Mouse (Mus musculus) forebrain, embryonic 10.5 days (tissue): Measurements from ENCODE around the gene Vps35. TPM values are rescaled to one million over a fixed set of nuclear protein-coding genes. Genes with fewer than 3 reads are reported as not detected.
A peak's percentile ranks its signal among the peaks of the same experiment; 100 is the strongest.

Experiments
- DNase-seq: peaks from one replicate; pipeline ENCODE4 v3.0.0-alpha.2; 2017; ENCODE audit warnings: low spot score; ENCODE audit errors: extremely low spot score
- H3K27ac ChIP-seq: fragments of 300-500 bp; sonication (generic); 2 replicates; pipeline ENCODE4 v1.5.1; 2016; ENCODE audit warnings: mild to moderate bottlenecking
- H3K27me3 ChIP-seq: fragments of 300-500 bp; sonication (generic); 2 replicates; pipeline ENCODE4 v1.6.1; 2016; ENCODE audit warnings: mild to moderate bottlenecking; ENCODE audit not compliant: poor library complexity, severe bottlenecking
- H3K36me3 ChIP-seq: fragments of 300-500 bp; sonication (generic); replicated peaks from 2 replicates; pipeline ENCODE4 v1.6.1; 2016; ENCODE audit warnings: mild to moderate bottlenecking, moderate library complexity
- H3K4me1 ChIP-seq: fragments of 300-500 bp; sonication (generic); 2 replicates; pipeline ENCODE4 v1.6.1; 2016
- H3K4me3 ChIP-seq: fragments of 300-500 bp; sonication (generic); 2 replicates; pipeline ENCODE4 v1.5.1; 2016; ENCODE audit warnings: mild to moderate bottlenecking, moderate library complexity
- H3K9me3 ChIP-seq: fragments of 300-500 bp; sonication (generic); 2 replicates; pipeline ENCODE4 v1.6.1; 2016; ENCODE audit warnings: mild to moderate bottlenecking, moderate library complexity
- whole genome bisulfite sequencing: fragments of 180-500 bp; shearing (Covaris S2); methylation state at CpG from one replicate; pipeline ENCODE4 v1.1.7; 2016; 5-methylcytosine and 5-hydroxymethylcytosine counted together
- polyA plus RNA-seq: library from polyadenylated mRNA; unstranded; fragments of >200 nt; fragmentation: Nextera tagmentation; extraction: Ambion mirVana; gene quantifications from 2 replicates; pipeline ENCODE4 v1.2.1, GENCODE M21; 2016

Vps35 gene
- 148 and 149 TPM in 2 replicates for polyA plus RNA-seq

DNA sequence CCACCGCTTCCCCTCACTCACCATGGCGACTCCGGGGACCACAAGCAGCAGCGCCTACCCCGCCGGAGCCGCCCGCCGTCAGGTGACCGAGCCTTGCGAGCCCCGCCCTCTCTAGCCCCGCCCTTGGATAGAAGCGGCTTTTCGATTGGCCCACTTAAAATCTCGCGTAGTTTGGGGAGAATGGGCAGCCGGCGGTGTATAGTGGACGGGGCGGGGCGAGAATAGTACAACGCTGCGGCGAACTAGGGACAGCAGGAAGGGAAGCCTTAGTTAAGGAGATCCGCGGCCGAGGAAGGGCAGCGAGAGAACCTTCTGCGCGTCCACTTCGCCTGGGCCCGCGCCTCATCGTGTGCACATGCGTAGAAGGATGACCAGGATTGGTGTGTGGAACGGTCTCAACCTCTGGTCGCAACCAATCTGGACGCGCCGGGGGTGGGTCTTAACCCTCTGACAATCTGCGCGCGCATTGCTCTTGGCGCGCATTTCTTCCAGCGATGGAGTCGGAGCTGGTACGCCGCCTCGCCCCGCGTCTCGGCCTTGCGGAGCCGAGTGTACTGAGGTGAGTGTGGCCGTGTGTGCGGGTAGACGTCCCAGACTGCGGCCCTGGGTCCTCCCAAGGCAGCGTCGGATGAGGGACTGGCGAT, at the start of gene Vps35, which contains the start of gene Orc6:
Gene Vps35, minus strand, starts transcription at position 369 of the 644 bp plus-strand sequence.
Gene Orc6, plus strand, starts transcription at position 199 of the 644 bp plus-strand sequence.
- Histone ChIP-seq H3K4me1 (peaks cover 38% of the 10 kb centered on the region), H3K9me3 (no peaks in the 10 kb centered on the region), H3K36me3 (peaks cover 39% of the 10 kb centered on the region), H3K27me3 (no peaks in the 10 kb centered on the region), H3K4me3 (peak within 1 kb of the TSS; percentile 90), H3K27ac (peak within 1 kb of the TSS; percentile 98)
- under 1% methylated on average over 63 of the region's 63 CpGs for WGBS
- peak; percentile 97 for DNase-seq

DNA sequence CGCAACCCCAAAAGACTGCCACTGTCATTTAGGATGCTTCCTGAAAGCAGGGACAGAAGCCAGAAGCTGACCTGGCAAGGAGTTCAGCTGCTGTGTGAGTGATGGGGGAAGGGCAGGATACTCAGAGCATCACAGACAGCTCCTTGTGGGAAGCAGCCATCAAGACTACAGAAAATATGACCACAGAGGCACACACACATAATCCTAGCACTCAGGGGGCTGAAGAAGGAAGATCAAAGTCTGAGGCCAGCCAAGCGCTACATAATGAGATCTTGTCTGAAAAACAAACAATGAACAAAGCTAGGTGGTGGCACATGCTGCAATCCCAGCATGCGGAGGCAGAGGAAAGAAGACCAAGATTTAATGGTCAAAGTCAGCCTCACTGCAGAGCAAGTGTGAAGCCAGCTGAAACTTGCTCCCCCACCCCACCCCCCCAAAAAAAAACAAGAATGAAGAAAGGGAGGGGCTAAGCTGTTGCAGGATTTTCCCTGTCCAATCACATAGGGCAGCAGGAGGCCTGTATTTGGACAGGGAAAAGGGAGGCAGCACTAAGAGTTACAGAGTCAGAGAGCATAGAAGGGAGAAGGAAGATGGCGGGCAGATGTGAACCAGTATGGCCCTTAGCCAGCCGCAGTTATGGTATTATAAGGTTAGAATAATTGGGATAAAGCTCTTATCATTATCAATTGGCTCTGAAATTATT, 40.4 kb upstream of the Vps35 start:
- Histone ChIP-seq H3K27me3 (no peaks in the 10 kb centered on the region), H3K9me3 (no peaks in the 10 kb centered on the region), H3K4me3 (no peak overlapping the region), H3K27ac (peak overlapping the region; percentile 56; the same call in 1 of the 2 replicates), H3K36me3 (no peaks in the 10 kb centered on the region), H3K4me1 (peaks cover 11% of the 10 kb centered on the region)
- 79% methylated on average over 5 of the region's 5 CpGs for WGBS
- DNase-seq: no peak

DNA sequence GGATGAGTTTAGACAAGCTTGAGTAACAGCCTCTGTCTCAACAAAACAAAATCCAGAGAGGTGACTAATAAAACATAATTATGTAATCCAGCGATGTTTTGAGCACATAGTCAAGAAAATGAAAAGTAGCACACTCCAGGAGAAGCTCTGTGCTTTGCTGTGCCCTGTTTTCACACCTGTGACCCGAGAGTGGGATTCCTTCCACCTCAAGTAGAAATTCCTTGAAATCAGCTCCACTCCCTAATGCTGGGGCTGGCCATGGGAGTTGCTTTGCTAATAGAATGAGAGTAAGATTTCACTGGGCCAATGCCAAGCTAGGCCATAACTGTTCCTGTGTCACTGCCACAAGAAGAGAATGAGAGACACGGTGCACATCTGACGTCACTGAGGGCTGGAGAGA, 38.1 kb upstream of the Vps35 start:
- DNase-seq: no peak
- Histone ChIP-seq H3K36me3 (no peaks in the 10 kb centered on the region), H3K4me3 (no peak overlapping the region), H3K27ac (no peak overlapping the region), H3K4me1 (peaks cover 11% of the 10 kb centered on the region), H3K9me3 (no peaks in the 10 kb centered on the region), H3K27me3 (no peaks in the 10 kb centered on the region)
- WGBS: 85% methylated on average over 4 of the region's 4 CpGs

DNA sequence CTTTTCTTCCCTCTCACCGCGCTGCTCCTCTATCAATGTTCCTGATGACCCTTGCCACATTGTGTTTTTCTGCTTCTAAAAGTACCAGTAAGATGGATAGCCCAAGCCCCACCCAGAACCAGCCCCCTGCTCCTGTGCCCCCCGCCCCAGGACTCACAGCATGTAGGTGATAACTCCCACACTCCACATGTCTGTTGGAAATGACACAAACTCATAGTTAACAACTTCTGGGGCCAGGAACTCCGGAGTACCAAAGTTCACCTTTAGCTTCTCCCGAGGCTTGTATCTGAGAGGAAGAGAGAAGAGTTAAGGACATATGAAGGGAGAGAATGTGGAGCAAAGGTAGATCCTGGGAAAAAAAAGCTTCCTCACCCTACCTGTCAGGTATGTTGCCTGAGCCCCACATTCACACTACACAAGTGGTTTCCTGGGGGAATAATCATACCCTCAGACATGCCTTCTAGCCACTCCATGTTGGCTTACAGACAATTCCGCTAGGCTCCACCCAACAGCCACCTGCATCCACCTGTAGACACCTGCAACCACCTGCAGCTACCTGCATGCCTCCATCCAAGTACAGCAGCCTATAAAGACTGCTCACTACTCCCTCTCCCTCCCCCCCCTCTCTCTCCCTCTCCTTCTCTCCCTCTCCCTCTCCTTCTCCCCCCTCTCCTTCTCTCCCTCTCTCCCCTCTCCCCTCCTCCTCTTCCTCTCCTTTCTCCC, 36.8 kb upstream of the Vps35 start:
- Histone ChIP-seq H3K27me3 (no peaks in the 10 kb centered on the region), H3K9me3 (no peaks in the 10 kb centered on the region), H3K4me1 (peaks cover 11% of the 10 kb centered on the region), H3K36me3 (no peaks in the 10 kb centered on the region), H3K27ac (no peak overlapping the region), H3K4me3 (no peak overlapping the region)
- WGBS: 85% methylated on average over 6 of the region's 6 CpGs
- no peak for DNase-seq

DNA sequence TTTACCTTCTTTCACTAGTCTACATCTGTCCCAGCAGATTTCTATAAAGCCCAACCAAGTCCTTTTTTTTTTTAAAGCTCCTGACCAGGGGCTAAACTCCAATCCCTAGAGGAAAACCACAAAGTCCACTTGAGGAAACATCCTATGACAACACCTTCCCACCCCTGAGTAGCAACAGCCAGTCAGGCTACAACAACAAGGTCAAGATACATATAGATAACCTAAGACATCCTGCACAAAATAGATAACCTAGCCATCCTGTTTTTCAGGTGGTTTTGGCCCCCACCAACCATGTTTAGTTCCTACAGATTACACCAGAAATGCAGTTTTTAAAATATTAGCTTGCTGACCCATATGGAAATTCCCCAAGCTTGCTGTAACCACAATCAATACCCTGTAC, 35.5 kb upstream of the Vps35 start:
- DNase-seq: no peak

DNA sequence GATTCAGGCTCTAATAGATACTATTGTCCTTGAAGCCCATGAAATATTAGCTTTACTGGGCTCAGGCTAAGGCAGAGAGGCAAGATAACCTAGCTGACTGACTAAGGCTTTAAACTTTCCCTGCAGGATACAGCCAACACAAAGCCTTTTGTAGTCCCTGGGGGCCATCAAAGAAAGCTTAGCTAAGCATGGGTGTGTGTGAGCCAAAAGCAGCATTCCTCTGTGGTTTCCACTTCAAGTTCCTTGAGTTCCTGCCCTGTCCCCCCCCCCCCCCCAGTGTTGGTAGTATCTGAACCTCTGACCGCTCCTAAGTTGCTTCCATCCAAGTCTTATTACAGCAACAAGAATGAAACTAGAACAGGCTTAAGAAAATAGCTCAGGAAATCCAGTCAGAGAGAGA, 29.9 kb upstream of the Vps35 start:
- 0 out of 2 replicates have a peak, but pooled peaks cover 4% of the 10 kb centered on the region for H3K4me1 ChIP-seq
- no peak overlapping the region for H3K27ac ChIP-seq
- DNase-seq: no peak
- no peaks in the 10 kb centered on the region for H3K27me3 ChIP-seq
- 62% methylated on average over 1 of the region's 1 CpGs for WGBS
- H3K36me3 ChIP-seq: no peaks in the 10 kb centered on the region
- H3K9me3 ChIP-seq: no peaks in the 10 kb centered on the region
- no peak overlapping the region for H3K4me3 ChIP-seq

More for the DNA sequence above, 35.5 kb upstream of the Vps35 start:
- Histone ChIP-seq H3K27ac (no peak overlapping the region), H3K27me3 (no peaks in the 10 kb centered on the region), H3K4me1 (peaks cover 6% of the 10 kb centered on the region), H3K36me3 (no peaks in the 10 kb centered on the region), H3K9me3 (no peaks in the 10 kb centered on the region), H3K4me3 (no peak overlapping the region)

DNA sequence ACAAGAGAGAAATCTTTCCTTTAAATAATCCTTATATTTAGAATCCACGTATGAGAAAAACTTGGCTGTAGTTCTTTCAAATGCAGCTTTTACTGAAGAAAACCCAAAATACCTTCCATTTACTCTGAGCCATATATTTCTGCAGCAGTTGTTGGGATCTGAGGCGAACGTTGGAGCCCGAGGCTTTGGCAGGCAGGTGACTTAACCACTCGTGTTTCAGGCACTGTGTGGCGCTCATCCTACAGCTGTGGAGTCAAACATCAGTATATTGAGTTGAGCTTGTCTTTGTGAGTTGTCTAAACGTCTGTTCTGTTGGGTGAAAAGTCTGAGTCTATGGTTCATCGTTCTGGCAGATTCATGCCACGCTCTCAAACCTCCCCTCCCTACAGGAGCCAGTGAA, 27.4 kb upstream of the Vps35 start:
- Histone ChIP-seq H3K27me3 (no peaks in the 10 kb centered on the region), H3K36me3 (no peaks in the 10 kb centered on the region), H3K4me3 (no peak overlapping the region), H3K9me3 (no peaks in the 10 kb centered on the region), H3K4me1 (0 out of 2 replicates have a peak, but pooled peaks cover 4% of the 10 kb centered on the region), H3K27ac (no peak overlapping the region)
- DNase-seq: no peak
- 84% methylated on average over 9 of the region's 9 CpGs for WGBS

DNA sequence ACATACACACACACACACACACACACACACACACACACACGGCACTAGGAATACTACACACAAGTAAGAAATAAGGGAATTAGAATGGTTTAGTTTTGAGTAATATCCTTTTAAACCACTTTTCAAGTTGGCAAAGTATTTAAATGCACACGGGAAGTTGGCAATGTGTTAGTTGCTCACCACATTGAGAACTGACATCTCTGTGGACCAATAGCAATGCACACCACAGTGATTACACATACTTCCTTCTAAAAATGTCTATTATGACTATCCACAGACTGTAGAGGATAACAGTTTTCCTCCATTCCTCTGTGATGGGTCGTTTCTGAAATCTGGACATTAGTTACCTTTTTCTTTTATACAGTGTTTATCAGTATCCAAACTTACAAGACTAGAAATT, 23.5 kb upstream of the Vps35 start:
- Histone ChIP-seq H3K27me3 (no peaks in the 10 kb centered on the region), H3K4me1 (no peaks in the 10 kb centered on the region), H3K27ac (no peak overlapping the region), H3K9me3 (peaks cover 4% of the 10 kb centered on the region; the same call in 1 of the 2 replicates), H3K4me3 (no peak overlapping the region), H3K36me3 (no peaks in the 10 kb centered on the region)
- no peak for DNase-seq
- 79% methylated on average over 3 of the region's 3 CpGs for WGBS

DNA sequence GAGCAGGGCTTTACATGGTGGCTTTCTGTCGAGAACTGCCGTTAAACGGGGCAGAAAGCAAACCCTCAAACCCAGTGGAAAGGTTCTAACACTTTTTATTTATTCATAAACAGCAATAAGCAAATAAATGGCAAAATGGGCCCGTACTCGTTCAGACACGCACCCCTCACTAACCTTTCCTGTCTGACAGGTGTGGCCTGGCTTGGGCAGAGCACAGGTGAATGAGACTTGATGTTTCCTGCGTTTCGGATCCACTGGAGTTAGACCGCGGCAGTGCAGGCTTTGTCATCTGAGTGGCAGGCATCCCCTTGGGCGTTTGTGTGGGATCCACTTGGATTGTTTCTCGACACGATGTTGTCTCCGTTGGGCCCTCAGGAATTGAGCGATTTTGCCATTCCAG, 22.4 kb upstream of the Vps35 start:
- Histone ChIP-seq H3K9me3 (peaks cover 7% of the 10 kb centered on the region; the same call in 1 of the 2 replicates), H3K27ac (no peak overlapping the region), H3K4me1 (no peaks in the 10 kb centered on the region), H3K27me3 (no peaks in the 10 kb centered on the region), H3K4me3 (no peak overlapping the region), H3K36me3 (no peaks in the 10 kb centered on the region)
- 88% methylated on average over 15 of the region's 15 CpGs for WGBS
- no peak for DNase-seq

DNA sequence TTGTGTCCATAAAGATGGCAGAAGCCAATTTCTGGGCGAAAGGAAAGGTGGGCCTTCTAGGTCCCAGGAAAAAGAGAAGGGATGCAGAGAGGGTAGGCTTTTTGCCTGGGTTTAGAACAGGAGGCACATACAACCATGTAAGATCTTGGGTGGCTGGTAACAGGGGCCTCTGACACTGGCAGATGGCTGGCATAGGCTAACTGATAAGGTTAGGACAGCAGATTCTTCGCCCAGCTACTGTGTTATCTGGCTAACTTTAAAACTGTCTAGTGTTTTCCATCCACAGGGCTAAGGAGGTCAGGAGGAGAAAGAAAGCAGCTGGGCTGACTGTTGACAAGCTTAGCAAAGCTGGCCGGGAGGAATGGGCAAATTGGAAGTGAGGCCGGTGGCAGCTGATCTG, 18.9 kb upstream of the Vps35 start:
- H3K36me3 ChIP-seq: no peaks in the 10 kb centered on the region
- H3K4me3 ChIP-seq: no peak overlapping the region
- 92% methylated on average over 4 of the region's 4 CpGs for WGBS
- H3K27ac ChIP-seq: no peak overlapping the region
- H3K9me3 ChIP-seq: peaks cover 7% of the 10 kb centered on the region; the same call in 1 of the 2 replicates
- H3K4me1 ChIP-seq: no peaks in the 10 kb centered on the region
- no peaks in the 10 kb centered on the region for H3K27me3 ChIP-seq
- no peak for DNase-seq

DNA sequence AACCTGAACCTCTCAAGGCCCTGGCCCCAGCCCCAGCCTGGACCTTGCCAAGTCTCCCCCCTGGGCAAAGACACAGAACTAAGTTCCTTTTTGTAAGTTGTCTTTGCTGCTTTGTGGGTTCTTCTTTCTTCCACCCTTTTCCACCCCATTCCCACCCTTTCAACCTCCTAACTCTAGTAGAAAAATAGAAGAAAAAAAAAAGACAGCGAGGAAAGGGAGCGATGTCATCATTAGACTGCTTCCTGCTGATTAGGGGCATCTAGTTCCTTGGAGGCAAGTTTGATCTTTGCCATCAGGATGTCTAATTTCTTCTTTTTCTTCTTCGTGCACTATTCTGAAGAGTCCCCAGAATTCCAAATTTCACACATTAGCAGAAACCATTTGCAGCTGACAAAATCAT, 13.4 kb upstream of the Vps35 start:
- Histone ChIP-seq H3K4me3 (no peak overlapping the region), H3K27ac (no peak overlapping the region), H3K36me3 (peaks cover 19% of the 10 kb centered on the region), H3K27me3 (no peaks in the 10 kb centered on the region), H3K9me3 (peaks cover 3% of the 10 kb centered on the region; the same call in 1 of the 2 replicates), H3K4me1 (no peaks in the 10 kb centered on the region)
- no peak for DNase-seq
- 87% methylated on average over 3 of the region's 3 CpGs for WGBS

DNA sequence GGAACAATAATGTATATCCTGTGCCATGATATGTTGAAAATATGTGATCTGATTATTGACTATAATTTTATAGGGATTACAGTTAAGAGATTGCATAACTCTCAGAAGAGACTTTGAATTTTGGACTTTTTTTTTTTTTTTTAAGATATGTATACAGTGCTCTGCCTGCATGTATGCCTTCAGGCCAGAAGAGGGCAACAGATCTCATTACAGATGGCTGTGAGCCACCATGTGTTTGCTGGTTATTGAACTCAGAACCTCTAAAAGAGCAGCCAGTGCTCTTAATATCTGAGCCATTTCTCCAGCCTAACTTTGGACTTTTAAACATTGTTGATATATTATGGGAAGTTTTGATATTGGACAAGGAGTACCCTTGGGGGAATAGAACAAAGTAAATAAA, 12.1 kb upstream of the Vps35 start:
- H3K9me3 ChIP-seq: no peaks in the 10 kb centered on the region
- DNase-seq: no peak
- H3K4me3 ChIP-seq: no peak overlapping the region
- H3K27ac ChIP-seq: no peak overlapping the region
- H3K4me1 ChIP-seq: no peaks in the 10 kb centered on the region
- no peaks in the 10 kb centered on the region for H3K27me3 ChIP-seq
- H3K36me3 ChIP-seq: peaks cover 32% of the 10 kb centered on the region

DNA sequence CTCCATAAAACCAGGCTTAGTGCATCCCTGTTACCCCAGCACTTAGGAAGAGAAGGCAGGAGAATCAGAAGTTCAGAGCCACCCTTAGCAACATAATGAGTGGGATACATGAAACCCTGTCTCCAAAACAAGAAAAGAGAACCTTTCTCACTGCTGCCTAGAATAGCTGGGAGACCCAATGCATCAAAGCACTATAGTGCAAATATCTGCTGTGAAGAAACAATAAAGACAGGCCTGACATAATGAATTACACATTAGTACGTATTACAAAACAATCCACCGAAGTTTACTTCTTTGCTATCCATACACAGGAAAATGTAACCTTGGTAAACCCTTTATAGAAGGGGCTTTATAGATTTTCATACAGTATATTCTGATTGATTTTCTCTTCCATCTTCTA, 9.0 kb upstream of the Vps35 start:
- no peaks in the 10 kb centered on the region for H3K9me3 ChIP-seq
- H3K4me1 ChIP-seq: no peaks in the 10 kb centered on the region
- DNase-seq: no peak
- H3K27ac ChIP-seq: no peak overlapping the region
- peaks cover 64% of the 10 kb centered on the region for H3K36me3 ChIP-seq
- H3K4me3 ChIP-seq: no peak overlapping the region
- WGBS: 91% methylated on average over 2 of the region's 2 CpGs
- no peaks in the 10 kb centered on the region for H3K27me3 ChIP-seq
